Mouse (Mus musculus): ENCODE results near the gene Ppp1r1a. TPM values are rescaled to one million over a fixed set of nuclear protein-coding genes. Genes with fewer than 3 reads are reported as not detected.
A peak's percentile ranks its signal among the peaks of the same experiment; 100 is the strongest.

Ppp1r1a gene
- total RNA-seq (2021) = 10 to 100 TPM; 62.0 to 73.9 TPM
- long read RNA-seq, experiment 1, transcript Ppp1r1a-201 (7 exons, 1,306 nt) = major isoform, 83 of 87 reads
- long read RNA-seq, experiment 1, partial matches to known transcripts = 1 of 87 reads
- long read RNA-seq, experiment 1, other reads (novel, unspliced or antisense) = 0 of 87 reads
- long read RNA-seq, experiment 2, transcript Ppp1r1a-201 (7 exons, 1,306 nt) = major isoform, 65 of 73 reads
- long read RNA-seq, experiment 2, partial matches to known transcripts = 2 of 73 reads
- long read RNA-seq, experiment 2, other reads (novel, unspliced or antisense) = 5 of 73 reads

DNA sequence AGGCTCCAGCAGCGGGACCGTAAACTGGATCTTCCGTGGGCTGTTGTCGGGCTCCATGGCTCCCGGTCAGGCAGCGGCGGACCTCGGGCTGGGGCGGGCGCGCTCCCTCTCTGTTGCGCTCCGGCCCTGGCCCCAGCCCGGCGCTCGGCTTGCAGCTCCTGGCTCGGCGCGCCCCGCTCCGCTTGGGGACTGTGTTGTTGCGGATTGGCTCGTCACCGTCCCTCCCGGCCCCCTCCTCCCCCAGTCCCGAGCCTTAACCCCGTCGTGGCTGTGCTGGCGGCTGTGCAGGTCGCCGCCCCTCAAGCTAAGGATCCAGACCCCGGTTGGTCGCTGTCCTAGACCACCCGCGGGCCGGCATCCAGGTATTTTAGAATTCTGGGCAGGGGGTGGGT lies at the start of gene Ppp1r1a:
Ppp1r1a (minus strand) TSS at position 182 of the 392 bp plus-strand sequence.
- peak; percentile 32 to 67 for DNase-seq (ENCODE audit: low spot score in 2 of 2)

DNA sequence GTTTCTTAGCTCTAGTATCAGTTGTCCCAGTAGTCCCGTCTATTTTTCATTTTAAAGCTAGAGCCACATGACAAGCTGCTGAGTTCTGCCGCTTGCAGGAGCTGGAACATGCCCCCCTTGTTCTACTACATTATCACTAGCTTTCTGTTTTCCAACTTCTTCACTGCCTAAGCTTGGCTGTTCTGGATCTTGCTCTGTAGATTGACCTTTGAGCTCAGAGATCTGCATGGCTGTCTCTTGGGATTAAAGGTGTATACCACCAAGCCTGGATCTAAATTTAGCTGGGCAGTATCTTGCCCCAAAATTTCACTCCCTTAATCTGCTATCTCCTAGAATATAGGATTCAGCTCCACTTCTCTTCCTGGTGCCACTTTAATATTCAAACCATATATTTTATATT lies 48.1 kb upstream of the Ppp1r1a start:
- DNase-seq (ENCODE audit: low spot score in 2 of 2) = no peak

DNA sequence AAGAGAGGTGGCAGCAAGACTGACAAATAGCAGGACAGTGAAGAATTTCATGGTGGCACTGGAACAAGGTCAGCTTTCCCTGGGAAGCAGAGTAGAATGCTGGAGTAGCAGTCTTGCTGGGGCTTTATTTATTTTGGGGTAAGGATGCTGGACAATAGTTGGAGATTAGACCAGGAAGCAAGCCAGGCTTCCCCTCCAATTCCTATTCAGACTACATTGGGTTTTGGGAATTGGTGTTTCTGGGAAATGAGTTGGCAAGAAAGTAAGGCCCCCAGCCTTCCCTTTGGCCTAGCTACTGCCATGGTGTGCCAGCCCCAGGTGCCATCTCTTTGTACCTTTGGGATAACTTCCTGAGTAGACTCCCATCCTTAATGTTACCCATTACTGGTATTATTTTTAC lies 27.2 kb upstream of the Ppp1r1a start, which contains the start of gene Glycam1:
Glycam1 (minus strand) TSS at position 101 of the 400 bp plus-strand sequence.
- no peak for DNase-seq (ENCODE audit: low spot score in 2 of 2)

DNA sequence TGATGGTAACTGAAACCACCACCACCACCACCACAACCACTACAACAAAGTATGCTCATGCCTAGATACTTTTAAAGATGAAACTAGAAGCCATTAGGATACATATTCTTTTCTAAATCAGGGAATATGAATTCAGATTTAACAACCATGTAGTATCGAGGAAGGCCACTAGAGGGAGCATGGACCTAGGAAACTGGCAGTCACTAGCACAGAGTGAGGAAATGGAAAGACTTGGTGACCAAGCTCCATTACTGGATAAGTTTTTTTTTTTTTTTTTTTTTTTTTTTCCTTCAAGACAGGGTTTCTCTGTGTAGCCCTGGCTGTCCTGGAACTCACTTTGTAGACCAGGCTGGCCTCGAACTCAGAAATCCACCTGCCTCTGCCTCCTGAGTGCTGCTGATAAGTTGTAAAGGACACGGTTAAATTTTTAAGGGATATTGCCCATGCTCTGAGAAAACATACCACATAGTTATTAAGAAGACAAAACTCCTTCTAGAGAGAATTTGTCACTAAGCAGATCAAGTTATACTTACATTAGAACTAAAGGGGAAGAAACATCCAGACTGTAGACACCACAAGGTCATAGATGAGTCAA lies 14.4 kb upstream of the Ppp1r1a start:
- DNase-seq (ENCODE audit: low spot score in 2 of 2) = peak; percentile 17 to 38

DNA sequence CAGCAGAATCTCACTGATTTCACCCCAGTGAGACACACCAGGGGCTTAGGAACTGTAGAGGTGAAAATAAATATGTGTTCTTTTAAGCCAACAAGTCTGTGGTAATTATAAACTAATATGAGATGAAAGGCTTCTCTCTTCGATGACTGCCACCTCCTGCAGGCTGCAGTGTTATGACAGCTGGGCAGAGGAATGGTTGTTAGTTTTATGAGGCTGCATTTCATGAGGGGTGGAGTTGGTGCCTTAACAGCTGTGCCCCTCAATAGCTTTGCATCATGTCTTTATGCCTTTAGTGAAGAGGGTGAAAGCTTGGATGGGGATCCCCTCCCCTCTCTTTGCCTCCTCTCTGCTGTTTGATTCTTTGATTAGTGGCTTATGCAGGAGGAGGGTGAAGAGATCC lies 13.2 kb upstream of the Ppp1r1a start:
- DNase-seq (ENCODE audit: low spot score in 2 of 2) = peak in 1 of 2 experiments; percentile 1

DNA sequence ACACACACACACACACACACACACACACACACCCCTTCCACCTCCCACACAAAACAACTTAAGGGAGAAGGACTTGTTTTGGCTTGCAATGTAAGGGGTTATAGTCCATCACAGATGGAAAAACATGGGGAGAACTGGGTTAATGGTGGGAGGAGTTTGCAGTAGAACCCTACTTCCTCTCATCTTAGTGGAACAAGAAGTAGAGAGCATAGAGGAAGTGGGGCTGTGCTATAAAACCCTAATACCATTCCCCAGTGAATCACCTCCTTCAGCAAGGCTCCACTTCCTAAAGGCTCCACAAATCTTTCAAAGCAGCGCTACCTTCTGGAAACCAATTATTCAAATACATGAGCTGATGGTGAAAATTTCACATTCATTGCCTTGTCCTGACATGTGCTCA lies 11.7 kb upstream of the Ppp1r1a start:
- peak in 1 of 2 experiments; percentile 3 for DNase-seq (ENCODE audit: low spot score in 2 of 2)

DNA sequence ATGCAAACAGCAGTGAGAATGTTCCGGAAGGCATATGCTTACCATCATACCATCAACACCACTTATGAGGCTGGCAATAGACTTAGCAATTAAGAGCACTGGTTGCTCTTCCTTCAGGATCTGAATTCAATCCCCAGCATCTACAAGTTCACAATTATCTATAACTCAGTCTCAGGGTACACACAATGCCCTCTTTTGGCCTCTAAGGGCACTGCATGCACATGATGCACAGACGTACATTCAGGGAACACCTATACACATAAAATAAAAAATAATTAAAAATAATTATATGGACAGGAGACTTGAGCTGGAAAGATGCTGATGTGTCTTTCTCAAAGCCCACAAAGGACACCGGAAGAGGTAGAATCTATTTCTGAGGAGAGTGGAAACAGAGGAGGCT lies 10.2 kb upstream of the Ppp1r1a start:
- no peak for DNase-seq (ENCODE audit: low spot score in 2 of 2)

DNA sequence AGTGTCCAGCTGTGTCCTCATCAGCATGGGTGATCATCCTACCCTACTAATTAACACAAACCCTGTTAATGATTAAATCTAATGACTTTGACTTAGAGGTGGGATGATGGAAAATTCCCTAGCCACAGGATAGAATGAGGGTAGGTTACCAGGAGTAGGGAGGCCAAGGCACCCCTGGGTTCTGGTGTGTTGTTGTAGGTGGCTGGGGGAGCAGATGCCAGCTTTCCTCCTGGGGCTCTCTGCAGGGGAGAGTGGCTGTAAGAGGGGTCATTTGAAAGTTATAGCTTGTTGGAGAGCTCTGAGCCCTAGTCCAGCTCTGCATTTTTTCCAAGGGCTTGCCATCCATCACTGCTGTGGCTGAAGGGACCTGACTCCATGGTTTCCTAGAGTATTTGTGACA lies 4.7 kb upstream of the Ppp1r1a start:
- DNase-seq (ENCODE audit: low spot score in 2 of 2) = no peak

DNA sequence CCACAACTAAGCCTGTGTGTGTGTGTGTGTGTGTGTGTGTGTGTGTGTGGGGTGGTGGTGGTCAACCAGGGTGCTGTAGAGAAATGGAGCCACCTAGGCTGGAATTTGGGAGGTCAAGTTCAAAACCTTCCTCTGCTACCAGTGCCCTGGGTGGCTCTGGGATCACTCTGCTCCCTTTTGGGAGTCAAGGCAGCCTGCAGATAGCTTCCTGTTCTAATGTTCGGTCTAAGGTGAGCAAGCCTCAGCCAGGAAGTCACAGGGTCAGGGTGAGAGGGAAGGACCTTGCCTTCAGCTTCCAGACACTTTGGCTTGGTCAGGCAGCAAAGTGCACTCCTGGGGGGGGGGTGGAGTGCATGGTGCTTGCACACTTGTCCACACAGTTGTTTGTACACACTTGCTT lies 2.8 kb upstream of the Ppp1r1a start:
- DNase-seq (ENCODE audit: low spot score in 2 of 2) = no peak

DNA sequence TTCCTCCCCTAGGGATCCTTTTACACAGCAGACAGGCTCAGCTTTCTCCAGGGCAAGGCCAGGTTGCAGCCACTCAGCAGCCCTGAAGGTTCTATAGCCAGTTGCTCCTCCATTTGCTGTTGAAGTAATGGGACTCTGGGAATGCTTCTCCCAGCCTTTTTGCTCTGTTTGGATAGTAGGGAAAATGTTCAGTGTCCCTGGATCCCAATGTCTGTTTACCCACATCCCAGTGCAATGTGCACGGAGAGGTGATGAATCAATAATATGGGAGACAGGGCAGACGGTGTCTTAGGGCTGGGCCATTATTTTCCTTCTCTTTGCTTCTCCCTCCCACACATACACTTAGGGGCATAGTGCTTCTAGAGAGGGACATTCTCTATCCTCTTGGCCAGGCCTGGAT lies 1.5 kb upstream of the Ppp1r1a start:
- DNase-seq (ENCODE audit: low spot score in 2 of 2) = no peak

DNA sequence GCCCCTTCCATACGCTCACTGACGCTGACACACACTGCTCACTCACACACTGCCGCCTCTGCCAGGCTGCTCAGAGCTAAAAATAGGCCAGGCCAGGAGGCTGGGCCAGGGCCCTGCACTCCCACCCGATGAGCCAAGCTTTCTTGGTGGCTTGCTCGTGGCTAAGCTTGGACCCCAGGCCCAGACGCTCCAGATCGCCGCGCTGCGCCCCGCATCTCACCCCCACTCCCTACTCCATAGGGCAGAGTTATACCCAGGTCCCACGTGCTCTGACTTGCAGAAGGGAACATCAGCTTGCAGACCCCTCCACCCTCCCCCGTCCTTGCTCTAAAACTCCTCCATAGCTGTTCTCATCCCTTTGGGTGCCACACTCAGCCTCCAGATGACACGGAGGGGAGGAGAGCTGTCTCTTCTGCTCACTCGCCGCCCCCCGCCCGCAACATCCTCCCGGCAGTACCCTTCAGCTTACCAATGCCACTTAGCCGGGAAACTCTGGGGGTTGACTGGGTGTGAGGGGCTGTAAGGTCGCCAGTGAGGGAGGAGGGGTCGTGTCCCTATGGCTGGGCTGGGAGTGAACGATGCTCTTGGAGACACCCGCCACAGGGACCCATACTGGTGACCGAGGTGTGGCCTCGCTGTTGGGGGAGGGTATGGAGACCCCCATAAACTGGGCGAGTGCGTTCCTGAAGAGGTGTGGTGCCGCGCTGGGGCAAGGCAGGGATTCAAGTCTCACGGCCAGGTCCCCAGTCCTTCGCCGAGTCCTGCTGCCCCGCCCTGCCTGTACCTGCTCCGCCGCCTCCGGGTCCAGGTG lies 587 bp downstream of the Ppp1r1a start:
- DNase-seq (ENCODE audit: low spot score in 2 of 2) = no peak

DNA sequence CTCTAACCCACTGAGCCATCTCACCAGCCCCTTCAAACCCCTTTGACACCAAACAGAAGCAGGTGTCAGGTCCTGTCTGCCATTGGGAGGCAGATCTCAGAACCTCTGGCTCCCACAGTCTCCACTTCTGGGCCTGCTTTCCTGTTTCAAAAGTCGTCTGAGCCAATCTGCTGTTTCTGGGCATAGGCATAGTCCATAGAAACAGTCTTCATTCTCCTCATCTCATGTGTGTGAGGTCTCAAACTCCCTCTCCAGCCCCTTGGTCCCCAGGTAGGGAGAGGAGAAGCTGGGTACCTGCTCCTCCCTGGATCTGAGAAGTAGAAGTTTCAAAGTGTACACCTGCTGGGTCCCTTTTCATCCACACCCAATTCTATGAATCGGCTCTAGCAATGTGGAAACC lies 1.3 kb downstream of the Ppp1r1a start:
- DNase-seq (ENCODE audit: low spot score in 2 of 2) = no peak

DNA sequence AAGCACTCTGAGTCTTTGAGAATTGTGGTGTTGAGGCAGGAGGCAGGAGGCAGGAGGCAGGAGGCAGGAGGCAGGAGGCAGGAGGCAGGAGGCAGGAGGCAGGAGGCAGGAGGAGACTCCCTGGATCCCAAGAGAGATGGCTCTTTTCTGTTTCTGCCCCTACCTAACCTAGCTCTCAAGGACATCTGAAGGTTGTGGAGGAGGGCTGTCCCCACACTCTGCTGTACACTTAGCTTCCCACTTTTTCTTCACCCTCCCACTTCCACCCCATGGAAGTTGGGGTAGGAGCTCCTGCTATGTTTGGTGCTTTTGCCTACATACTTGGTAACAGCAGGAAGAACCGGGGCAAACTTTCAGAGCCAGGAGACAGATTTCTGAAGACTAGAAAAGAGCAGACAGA lies 2.0 kb downstream of the Ppp1r1a start:
- DNase-seq (ENCODE audit: low spot score in 2 of 2) = no peak

DNA sequence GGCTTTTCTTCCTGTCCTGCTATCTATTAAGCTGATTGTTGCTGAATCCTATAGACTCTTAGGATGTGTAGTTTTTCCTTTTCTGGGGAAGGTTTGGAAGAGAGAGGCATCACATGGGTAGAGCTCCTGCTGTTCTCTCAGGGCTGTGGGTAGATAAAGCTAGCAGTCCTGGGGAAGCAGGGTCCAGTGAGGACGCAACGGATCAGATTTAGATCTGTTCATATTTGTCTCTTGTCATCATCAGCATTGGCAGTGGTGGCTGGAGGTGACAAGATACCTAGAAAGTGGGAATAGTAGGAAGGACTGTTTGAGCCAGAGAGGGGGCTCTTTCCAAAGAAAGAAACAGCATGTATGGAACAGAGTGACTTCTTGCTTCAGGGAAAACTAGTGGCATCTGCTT lies 2.8 kb downstream of the Ppp1r1a start:
- no peak for DNase-seq (ENCODE audit: low spot score in 2 of 2)

DNA sequence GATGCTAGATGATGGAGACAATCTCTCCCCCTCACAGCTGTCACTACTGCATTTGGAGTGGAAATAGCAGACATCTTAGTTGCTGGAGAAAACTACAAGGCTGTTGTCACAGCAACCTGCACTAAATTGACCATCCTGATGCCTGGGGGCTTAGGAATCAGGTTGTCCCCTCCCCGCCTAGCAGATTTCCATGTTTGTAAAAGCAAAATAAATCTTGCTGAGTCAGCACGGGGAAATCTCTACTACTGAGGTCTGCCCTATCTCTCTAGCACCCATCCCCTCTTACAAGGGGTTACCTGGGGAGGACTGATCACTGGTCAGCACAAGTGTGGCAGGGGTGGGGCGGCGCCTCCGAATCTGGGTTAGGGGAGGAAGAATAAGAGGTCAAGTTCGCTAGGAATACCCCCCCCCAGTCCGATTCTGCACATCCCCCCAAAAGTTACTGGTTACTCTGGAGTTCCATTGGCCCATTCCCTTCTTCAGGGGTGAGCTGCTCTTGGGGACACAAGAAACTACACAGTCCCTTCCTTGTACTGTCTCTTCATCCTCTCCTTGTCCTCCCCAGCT lies 3.7 kb downstream of the Ppp1r1a start:
- no peak for DNase-seq (ENCODE audit: low spot score in 2 of 2)

DNA sequence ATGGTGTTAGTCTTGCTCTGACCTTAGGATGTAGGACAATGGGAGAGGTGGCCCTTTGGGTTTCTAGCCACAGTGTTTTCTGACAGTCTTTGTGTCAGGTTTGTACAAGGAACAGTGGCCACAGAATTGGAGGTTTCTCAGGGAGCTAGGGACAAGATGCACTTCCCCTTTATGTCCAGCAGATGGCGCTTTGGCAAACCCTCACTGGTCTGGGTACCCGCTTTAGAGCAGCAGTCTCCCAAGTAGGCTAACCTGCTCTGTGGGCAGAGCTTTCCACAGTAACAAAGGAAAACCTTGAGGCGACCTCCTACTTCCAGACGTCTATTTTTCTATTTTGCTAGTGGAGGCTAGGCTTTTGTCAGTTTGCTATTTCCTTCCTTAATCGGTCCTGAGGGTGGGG lies 7.4 kb downstream of the Ppp1r1a start:
- DNase-seq (ENCODE audit: low spot score in 2 of 2) = peak in 1 of 2 experiments; percentile 39

DNA sequence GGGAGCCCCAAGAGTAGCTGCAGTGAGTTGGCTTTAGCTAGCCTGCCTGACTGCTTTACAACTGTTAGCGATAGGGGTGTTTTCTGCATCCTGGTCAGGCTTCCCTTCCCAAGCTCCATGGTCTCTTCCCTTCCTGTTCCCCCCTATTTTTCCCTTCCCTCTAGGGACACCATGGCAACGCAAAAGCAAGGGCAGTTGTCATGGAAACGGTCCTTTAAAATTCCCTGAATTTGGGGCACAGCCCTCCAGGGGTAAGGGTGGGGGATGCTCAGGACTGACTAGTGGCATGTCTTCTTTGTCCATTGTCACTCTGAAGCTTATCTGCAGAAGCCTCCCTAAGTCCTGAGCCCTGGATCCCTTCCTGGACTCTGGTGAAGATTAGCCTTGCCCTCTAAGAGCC lies 14.6 kb downstream of the Ppp1r1a start:
- DNase-seq (ENCODE audit: low spot score in 2 of 2) = no peak

DNA sequence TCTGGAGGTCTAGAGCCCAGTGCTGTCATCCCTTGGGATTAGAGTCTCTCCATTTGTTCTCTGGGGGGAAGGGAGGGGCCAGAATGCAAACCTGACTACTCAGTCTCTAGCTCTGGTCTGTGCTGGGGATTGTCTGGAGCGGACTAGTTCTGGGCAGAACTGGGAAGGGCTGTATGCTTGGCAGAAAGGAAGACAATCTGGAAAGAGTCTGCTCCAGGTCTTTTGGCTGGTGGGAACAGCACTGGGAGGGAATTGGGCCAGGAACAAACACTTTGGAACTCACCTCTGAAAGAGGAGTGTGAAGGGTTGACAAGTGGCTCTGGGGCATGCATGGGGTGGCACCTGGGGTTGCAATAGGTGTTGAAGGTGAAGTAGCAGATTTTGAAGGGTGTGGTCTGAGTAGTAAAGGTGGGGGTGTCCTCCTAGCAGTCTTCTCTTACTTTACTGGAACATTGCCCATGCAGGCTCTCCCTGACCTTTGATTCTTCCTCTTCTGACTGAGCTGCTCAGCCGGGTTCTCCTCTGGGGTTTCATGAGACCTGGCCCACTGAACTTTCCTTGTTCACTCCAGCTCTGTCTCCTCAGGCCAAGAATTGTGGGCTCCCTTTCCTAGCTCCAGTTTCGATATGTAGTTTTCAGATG lies 15.2 kb downstream of the Ppp1r1a start:
- DNase-seq (ENCODE audit: low spot score in 2 of 2) = no peak

DNA sequence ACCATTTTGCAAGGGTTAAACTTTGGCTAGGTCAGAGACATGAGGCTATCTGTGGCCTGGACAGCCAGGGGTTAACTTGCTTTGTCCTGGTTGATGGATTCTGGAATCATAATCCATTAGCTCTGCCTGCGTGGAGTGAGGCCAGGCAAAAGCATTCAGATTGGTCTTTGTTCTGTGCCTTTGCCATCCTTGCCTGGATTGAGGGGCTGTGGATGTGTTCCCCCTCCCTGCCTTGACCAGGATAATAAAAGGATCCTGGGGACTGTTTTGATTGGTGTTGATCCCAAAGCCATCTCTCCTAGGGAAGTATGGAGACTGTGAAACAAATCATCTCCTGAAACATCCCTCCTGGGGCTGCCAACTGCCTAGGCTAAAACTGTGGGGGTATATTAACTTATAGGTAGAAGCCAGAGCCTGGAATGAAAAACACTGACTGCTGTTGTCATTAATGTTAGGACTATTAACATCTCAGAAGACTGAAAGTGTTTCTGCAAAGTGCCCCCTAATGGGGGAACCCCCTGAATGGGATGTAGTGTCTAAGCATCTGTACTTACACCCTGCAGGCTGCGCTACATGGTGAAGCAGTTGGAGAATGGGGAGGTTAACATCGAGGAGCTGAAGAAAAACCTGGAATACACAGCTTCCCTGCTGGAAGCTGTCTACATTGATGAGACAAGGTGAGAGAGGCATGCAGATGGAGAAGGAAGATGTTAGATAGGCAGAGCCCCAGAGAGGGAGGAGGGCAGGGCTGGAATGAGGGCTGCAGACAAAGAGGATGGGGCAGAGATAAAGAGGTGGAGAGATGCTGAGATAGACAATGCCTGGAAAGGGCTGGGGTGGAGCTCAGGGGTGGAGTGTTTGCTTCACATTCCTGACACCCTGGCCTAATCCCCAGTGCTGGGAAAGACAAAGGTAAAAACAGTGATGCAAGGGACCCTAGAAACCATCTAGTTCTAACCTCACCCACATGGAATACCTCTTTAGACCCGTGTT lies 18.1 kb downstream of the Ppp1r1a start:
- DNase-seq (ENCODE audit: low spot score in 2 of 2) = no peak
